Mouse (Mus musculus) ES-E14 (cell line): Measurements from ENCODE around the gene Pagr1b. TPM values are rescaled to one million over a fixed set of nuclear protein-coding genes. Genes with fewer than 3 reads are reported as not detected.
A peak's percentile ranks its signal among the peaks of the same experiment; 100 is the strongest.

ENCODE experiments used
- DNase-seq: peaks from one replicate; pipeline ENCODE4 v3.0.0-alpha.2; 2013; ENCODE audit warnings: low read depth, low spot score
- H3K27ac ChIP-seq: 2 replicates; pipeline ENCODE4 v1.5.1; 2012; ENCODE audit warnings: low read depth, mild to moderate bottlenecking, low read length, moderate library complexity, mixed read lengths; ENCODE audit not compliant: poor library complexity, insufficient read depth, severe bottlenecking
- H3K36me3 ChIP-seq: 2 replicates; pipeline ENCODE4 v1.6.1; 2012; ENCODE audit warnings: mild to moderate bottlenecking, low read length, moderate library complexity, mixed read lengths; ENCODE audit not compliant: control insufficient read depth, poor library complexity, insufficient read depth, severe bottlenecking
- H3K4me1 ChIP-seq, 2 experiments: fragments of 150-350 bp in 1 of 2; sonication (generic) in 1 of 2; 2 replicates each; pipeline ENCODE4 v1.6.1; 2012; ENCODE audit warnings: low read length in 2 of 2, mild to moderate bottlenecking in 1 of 2, mixed read lengths in 1 of 2; ENCODE audit not compliant: control insufficient read depth in 2 of 2, insufficient read depth in 2 of 2, poor library complexity in 1 of 2
- H3K4me3 ChIP-seq, 2 experiments: fragments of 150-350 bp in 1 of 2; sonication (generic) in 1 of 2; 2 replicates each; pipeline ENCODE4 v1.5.1; 2012; ENCODE audit warnings: low read length in 2 of 2, low read depth in 1 of 2, mild to moderate bottlenecking in 1 of 2, mixed read lengths in 1 of 2; ENCODE audit not compliant: insufficient read depth in 1 of 2, poor library complexity in 1 of 2, severe bottlenecking in 1 of 2
- H3K9ac ChIP-seq: 2 replicates; pipeline ENCODE4 v1.6.1; 2012; ENCODE audit warnings: low read depth, mild to moderate bottlenecking, low read length, mixed read lengths; ENCODE audit not compliant: poor library complexity, insufficient read depth, severe bottlenecking
- H3K9me3 ChIP-seq: fragments of 150-350 bp; sonication (generic); 2 replicates; pipeline ENCODE4 v1.6.1; 2012; ENCODE audit warnings: low read depth, mild to moderate bottlenecking, low read length; ENCODE audit not compliant: control insufficient read depth, insufficient read depth
- CHD2 ChIP-seq: IDR thresholded peaks from 2 replicates; pipeline ENCODE4 v1.6.1; 2014; ENCODE audit warnings: mild to moderate bottlenecking, low read depth, low read length, inconsistent platforms
- HCFC1 ChIP-seq: IDR thresholded peaks from 2 replicates; pipeline ENCODE4 v1.6.1; 2012; ENCODE audit warnings: low read length, inconsistent platforms, borderline replicate concordance; ENCODE audit not compliant: insufficient read depth
- MAFK ChIP-seq: IDR thresholded peaks from 2 replicates; pipeline ENCODE4 v1.6.1; 2014; ENCODE audit warnings: mild to moderate bottlenecking, low read depth, low read length, inconsistent platforms; ENCODE audit not compliant: insufficient read depth
- ZC3H11A ChIP-seq: IDR thresholded peaks from 2 replicates; pipeline ENCODE4 v1.6.1; 2012; ENCODE audit warnings: low read depth, mild to moderate bottlenecking, inconsistent platforms, low read length, borderline replicate concordance
- ZNF384 ChIP-seq: IDR thresholded peaks from 2 replicates; pipeline ENCODE4 v1.6.1; 2012; ENCODE audit warnings: low read depth, low read length, inconsistent platforms
- in situ Hi-C, 2 experiments: fragments of 600-800 bp; cut with MboI; formaldehyde crosslinking; loops; one replicate each; pipeline ENCODE4 v1.15.1; 2025; ENCODE audit warnings: low sequenced_read_pairs in 2 of 2, inconsistent platforms in 1 of 2; ENCODE audit not compliant: unreplicated experiment in 2 of 2
- total RNA-seq: library from RNA; depleted of rRNA; stranded (reverse); fragments of 300-350 nt; gene quantifications from 2 replicates; pipeline ENCODE4 v1.2.3, GENCODE M21; 2012

The Pagr1b gene
- total RNA-seq, 1 experiment: 1.3 TPM

- Histone ChIP-seq H3K36me3 (peaks cover 21% of the 10 kb centered on the region), H3K4me1 (peaks cover 4 to 11% of the 10 kb centered on the region in 2 experiments; a peak in 3 of 4 replicates), H3K9me3 (no peaks in the 10 kb centered on the region), H3K9ac (0 out of 2 replicates have a peak overlapping the region, but pooled peaks have one; percentile 14), H3K27ac (no peak overlapping the region), H3K4me3 (no peak overlapping the region)
- no peak for TF ChIP-seq HCFC1
- TF ChIP-seq MAFK: no peak
- no peak for TF ChIP-seq ZNF384
- TF ChIP-seq ZC3H11A: no peak
- TF ChIP-seq CHD2: no peak
- in situ Hi-C loops: no loop called here
- no peak for DNase-seq
Observed at GRCm38 (mm10) chr7:127017950-127018345, 1.7 kb upstream of the Pagr1b start.

- Histone ChIP-seq H3K9ac (peak within 1 kb of the TSS; percentile 95), H3K9me3 (no peaks in the 10 kb centered on the region), H3K4me1 (peaks cover 4 to 9% of the 10 kb centered on the region in 2 experiments; a peak in 3 of 4 replicates), H3K36me3 (peaks cover 14% of the 10 kb centered on the region), H3K4me3 (peak within 1 kb of the TSS; percentile 73 to 91), H3K27ac (peak within 1 kb of the TSS; percentile 84)
- in situ Hi-C loops: no loop called here
- DNase-seq: peak; percentile 100
- TF ChIP-seq HCFC1: peak; percentile 93
- peak; percentile 76 for TF ChIP-seq ZNF384
- no peak for TF ChIP-seq CHD2
Observed at GRCm38 (mm10) chr7:127016971-127017949, 976 bp upstream of the Pagr1b start, which contains the start of gene Pagr1a. Gene Pagr1a (minus strand): TSS chr7:127017352.

DNA sequence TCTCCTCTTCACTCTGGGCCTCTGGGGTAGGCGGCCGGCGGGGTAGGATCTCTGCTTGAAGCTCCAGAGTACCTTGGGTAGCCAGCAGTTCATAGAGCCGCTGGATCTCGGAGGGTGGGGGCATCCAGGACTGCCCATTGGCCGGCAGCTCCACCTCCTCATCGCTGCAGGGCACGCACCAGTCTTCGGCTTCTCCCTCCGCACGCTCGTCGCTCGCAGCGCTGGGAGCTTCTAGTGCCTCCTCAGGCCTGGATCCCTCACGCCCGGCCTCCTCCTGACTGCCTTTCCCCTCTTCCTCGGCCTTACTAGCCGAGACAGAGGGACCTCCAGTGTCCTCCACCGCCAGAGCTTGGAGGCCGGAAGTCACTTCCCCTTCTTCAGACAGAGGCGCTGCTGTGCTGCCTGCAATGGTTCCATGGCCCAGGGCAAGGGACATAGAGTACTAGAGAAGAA is 228 bp upstream of the Pagr1b start:
- H3K36me3 ChIP-seq: peaks cover 12% of the 10 kb centered on the region

GRCm38 (mm10) chr7:127016081-127016480 is 203 bp downstream of the Pagr1b start:
- H3K36me3 ChIP-seq: peaks cover 12% of the 10 kb centered on the region
- H3K9me3 ChIP-seq: no peaks in the 10 kb centered on the region
- DNase-seq: peak; percentile 83
- peak overlapping the region; percentile 84 for H3K27ac ChIP-seq
- H3K4me1 ChIP-seq: peaks cover 2 to 7% of the 10 kb centered on the region in 2 experiments; a peak in 3 of 4 replicates
- peak overlapping the region; percentile 73 to 91 for H3K4me3 ChIP-seq
- in situ Hi-C loops: no loop called here
- peak overlapping the region; percentile 95 for H3K9ac ChIP-seq
- no peak for TF ChIP-seq HCFC1
- TF ChIP-seq ZNF384: no peak
- TF ChIP-seq ZC3H11A: no peak
- TF ChIP-seq CHD2: no peak
- TF ChIP-seq MAFK: no peak

More for the DNA sequence above, 228 bp upstream of the Pagr1b start:
- Histone ChIP-seq H3K9me3 (no peaks in the 10 kb centered on the region), H3K4me1 (peaks cover 2 to 7% of the 10 kb centered on the region in 2 experiments; a peak in 3 of 4 replicates), H3K4me3 (peak overlapping the region; percentile 73 to 91), H3K9ac (peak overlapping the region; percentile 95), H3K27ac (peak overlapping the region; percentile 84)
- no peak for DNase-seq
- in situ Hi-C loops: no loop called here
- no peak for TF ChIP-seq CHD2
